Mouse (Mus musculus) right cerebral cortex, adult 2 months (tissue): ENCODE data around the gene Mettl2.
A peak's percentile ranks its signal among the peaks of the same experiment; 100 is the strongest.
"Not testable (repeated sequence)": the region's sequence is repeated elsewhere in the genome, so short reads cannot be mapped to it uniquely, and the experiment has no call there.

Experiments used
- DNase-seq, 2 experiments: peaks; one replicate each; pipeline ENCODE4 v3.0.0; 2021 to 2022; ENCODE audit warnings: low spot score in 2 of 2

Gene Mettl2

GRCm38 (mm10) chr11:105125735-105126519 is at the start of gene Mettl2:
TSS of gene Mettl2 (plus strand) at chr11:105126425.
- DNase-seq: peak; percentile 79 to 81

GRCm38 (mm10) chr11:105112448-105112847 is 13.8 kb upstream of the Mettl2 start:
- not testable (repeated sequence) for DNase-seq

GRCm38 (mm10) chr11:105117814-105118213 is 8.4 kb upstream of the Mettl2 start:
- DNase-seq: no peak

- DNase-seq: no peak
Observed at GRCm38 (mm10) chr11:105120551-105121061, 5.6 kb upstream of the Mettl2 start.

GRCm38 (mm10) chr11:105121792-105122191 is 4.4 kb upstream of the Mettl2 start:
- not testable (repeated sequence) for DNase-seq

- DNase-seq: peak in 1 of 2 experiments; percentile 12
Observed at GRCm38 (mm10) chr11:105123986-105124385, 2.2 kb upstream of the Mettl2 start.

- no peak for DNase-seq
Observed at GRCm38 (mm10) chr11:105126520-105127029, 350 bp downstream of the Mettl2 start.

- DNase-seq: no peak
Observed at GRCm38 (mm10) chr11:105135692-105136091, 9.5 kb downstream of the Mettl2 start.

- DNase-seq: not testable (repeated sequence)
Observed at GRCm38 (mm10) chr11:105137255-105137654, 11.0 kb downstream of the Mettl2 start.

GRCm38 (mm10) chr11:105140512-105140911 is 14.3 kb downstream of the Mettl2 start:
- not testable (repeated sequence) for DNase-seq

- no peak for DNase-seq
Observed at GRCm38 (mm10) chr11:105141115-105141514, 14.9 kb downstream of the Mettl2 start.

- no peak for DNase-seq
Observed at GRCm38 (mm10) chr11:105143564-105143963, 17.3 kb downstream of the Mettl2 start.

GRCm38 (mm10) chr11:105144084-105144483 is 17.9 kb downstream of the Mettl2 start:
- no peak for DNase-seq

GRCm38 (mm10) chr11:105144508-105145210 is 18.4 kb downstream of the Mettl2 start:
- no peak for DNase-seq

- DNase-seq: no peak
Observed at GRCm38 (mm10) chr11:105145211-105145610, 19.0 kb downstream of the Mettl2 start.

GRCm38 (mm10) chr11:105146593-105146992 is 20.4 kb downstream of the Mettl2 start, which contains the start of gene Gm10842:
TSS of gene Gm10842 (plus strand) at chr11:105146893.
- DNase-seq: no peak

GRCm38 (mm10) chr11:105149353-105149752 is 23.1 kb downstream of the Mettl2 start:
- DNase-seq: no peak

- no peak for DNase-seq
Observed at GRCm38 (mm10) chr11:105149766-105150165, 23.5 kb downstream of the Mettl2 start.

GRCm38 (mm10) chr11:105150691-105151090 is 24.5 kb downstream of the Mettl2 start:
- DNase-seq: no peak

GRCm38 (mm10) chr11:105151226-105152016 is 25.2 kb downstream of the Mettl2 start:
- no peak for DNase-seq

- no peak for DNase-seq
Observed at GRCm38 (mm10) chr11:105152017-105152300, 25.7 kb downstream of the Mettl2 start.
